Mouse (Mus musculus): ENCODE data around the gene Prss57. TPM values are rescaled to one million over a fixed set of nuclear protein-coding genes. Genes with fewer than 3 reads are reported as not detected.

Gene Prss57
- total RNA-seq, 2 experiments from 2014 or later, result not detected

DNA sequence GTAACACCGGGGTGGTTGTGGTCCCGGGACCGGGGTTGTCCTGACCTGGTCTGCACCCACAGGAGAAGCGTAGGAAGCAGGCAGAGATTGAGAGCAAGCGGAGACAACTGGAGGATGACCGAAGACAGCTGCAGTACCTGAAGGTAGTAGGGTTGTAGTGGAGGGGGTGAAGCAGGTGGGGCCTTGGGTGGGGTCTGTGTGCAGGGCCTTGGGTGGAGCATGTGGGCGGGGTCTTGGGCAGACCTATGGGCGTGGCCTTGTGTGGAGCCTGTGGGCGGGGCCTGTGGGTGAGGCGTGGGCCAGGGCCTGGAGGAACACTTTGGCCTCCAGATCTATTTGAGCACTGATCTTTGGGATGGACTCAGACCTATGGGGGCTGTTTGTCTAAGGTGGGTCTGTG is 16.2 kb upstream of the Prss57 start:
- DNase-seq, result no peak

DNA sequence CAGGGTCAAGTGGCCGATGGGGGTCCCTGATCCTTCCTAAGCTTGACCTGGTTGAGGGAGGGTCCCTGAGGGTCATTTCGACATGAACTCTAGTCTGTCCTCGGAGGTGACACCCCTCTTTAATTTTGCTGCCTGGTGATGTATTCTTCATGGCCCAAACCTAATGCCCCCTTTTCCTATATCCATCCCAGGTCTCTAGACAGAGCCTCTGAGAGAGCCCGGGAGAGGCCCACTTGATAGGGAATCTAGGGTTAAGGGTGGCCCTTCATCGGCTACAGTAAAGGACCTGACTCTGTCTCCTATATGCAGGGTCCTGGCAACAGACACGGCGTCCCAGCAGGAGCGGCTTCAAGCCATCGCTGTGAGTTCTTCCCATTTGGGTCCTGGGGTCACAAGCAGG is 15.6 kb upstream of the Prss57 start:
- DNase-seq, result no peak

DNA sequence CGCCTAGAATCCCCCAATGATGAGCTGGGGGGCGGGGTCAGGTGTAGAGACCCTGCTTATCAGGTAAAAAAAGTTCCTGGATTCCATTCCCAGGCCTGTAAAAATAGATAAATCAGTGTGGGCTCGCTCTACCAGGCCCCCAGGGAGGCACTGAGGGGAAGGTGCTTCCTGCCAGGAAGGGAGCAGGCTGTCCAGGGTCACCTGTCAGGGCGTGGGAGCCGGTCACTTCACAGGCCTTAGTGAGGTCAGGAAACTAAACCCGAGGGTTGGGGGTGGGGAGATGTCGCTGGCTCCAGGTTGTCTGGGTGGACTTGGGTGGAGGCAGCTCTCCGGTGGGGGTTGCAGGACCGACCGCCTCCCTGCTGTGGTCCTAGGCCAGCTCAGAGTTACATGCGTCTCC is 14.9 kb upstream of the Prss57 start:
- peak; percentile 49 for DNase-seq

DNA sequence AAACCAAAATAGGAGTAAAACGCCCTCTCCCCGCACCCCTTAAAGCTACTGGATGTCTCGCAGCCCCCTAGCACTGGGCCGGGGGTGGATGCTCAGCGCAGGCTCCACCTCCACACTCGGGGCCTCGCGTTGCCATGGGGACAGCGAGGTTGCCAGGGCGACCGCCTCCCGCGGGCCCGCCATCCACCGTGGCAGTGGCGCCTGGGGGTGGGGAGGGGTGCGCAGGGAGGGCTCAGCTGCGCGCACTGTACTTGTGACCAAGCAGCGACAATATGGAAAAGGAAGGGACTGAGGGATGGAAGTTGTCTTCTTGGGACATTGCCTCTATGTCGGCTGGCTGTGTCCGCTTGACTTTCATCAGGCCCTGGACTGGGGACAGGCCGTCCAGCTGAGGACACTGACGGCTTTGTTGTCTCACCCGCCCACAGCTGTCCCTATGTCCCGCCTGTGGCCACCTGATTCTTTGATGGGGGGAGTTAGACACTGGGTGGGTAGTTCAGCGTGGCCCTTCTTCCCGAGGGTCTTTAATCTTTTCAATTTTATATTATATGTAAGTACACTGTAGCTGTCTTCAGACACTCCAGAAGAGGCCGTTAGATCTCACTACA is 13.1 kb upstream of the Prss57 start:
- no peak for DNase-seq

DNA sequence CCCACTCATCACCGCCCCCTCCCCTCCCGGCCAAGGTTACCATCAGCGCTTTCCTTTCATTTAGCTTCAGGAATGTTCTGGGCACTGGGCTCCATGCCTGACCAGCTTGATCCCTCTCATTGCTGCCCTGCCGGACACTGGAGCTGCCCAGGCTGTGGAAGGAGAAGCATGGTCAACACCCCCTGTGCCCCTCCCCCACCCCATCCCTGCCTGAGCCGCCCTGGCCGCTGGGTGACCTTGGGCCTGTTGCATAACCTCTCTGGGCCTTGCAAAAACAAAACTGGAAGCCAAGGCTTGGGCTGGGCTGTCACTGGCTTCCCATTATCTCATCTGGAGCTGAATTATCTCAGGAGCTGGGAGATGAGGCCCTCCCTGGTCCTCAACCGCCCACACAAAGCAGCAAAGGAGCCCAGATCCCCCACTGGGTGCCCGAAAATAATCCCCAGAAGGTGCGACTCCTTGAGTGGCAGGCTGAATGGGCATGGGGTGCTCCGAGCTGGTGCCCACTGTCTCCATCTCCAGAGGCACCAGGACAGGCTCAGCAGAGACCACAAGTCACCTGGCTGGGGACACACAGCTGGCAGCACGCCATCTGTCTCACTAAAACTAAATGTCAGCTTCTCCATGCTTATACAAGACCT is 11.7 kb upstream of the Prss57 start:
- peak; percentile 76 for DNase-seq

DNA sequence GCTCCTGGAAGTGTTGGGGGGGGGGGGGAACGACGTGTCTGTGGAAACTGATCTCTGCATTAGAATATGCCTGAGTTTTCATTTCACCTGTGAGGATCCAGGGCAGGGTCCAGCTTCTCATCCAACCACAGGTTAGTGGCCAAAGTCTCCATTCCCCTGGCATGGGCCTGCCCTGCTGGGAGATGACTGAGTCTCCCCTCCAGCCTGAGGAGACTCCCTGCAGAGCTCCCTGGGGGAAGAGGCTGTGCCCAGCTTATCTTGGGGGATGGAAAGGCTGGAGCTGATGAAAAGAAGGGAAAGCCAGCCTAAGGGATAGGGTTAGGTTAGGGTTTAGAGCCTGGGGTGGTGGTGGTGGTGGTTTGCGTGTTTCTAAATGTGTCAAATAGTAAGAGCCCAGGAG is 11.1 kb upstream of the Prss57 start:
- no peak for DNase-seq

DNA sequence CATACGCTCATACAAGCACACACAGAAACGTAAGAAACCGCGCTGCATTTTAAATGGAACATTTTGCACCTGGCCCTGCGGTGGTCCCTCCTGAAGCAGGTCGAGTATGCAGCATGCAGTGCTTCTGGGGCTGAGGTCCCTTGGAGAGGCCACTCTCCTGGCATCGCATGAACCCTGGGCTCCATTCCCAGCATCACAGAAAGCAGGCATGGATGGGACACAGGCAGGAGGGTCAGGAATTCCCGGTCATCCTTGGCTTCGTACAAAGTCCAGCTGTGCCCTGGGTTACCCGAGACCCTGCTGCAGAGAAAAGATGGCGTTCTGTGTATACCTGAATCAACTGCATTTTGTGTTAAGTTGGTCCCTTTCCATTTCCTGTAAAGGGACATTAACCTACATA is 9.7 kb upstream of the Prss57 start:
- DNase-seq, result no peak

DNA sequence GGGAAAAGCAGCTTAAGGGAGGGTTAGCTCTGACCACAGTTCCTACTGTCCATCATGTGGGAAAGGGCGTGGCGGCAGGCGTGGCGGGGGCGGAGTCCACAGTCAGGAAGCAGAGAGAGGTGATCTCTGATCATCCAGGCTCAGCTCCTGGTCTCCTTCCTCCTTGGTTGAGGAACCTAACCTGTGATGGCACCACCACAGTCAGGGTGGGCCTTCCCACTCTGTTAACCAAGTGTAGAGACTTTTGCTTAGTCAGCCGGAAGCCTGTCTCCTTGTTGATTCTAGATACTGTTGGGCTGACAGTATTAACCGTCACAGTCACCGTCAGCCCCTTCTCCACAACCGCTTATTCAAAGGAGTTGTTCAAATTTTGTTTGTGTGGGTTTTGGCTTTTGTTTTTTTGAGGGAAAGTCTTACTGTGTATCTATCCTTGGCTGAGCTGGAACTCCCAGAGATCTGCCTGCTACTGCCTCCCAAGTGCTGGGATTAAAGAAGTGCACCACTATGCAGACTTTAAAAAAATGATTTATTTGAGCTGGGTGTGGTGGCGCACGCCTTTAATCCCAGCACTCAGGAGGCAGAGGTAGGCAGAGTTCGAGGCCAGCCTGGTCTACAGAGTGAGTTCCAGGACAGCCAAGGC is 7.6 kb upstream of the Prss57 start:
- DNase-seq, result no peak

DNA sequence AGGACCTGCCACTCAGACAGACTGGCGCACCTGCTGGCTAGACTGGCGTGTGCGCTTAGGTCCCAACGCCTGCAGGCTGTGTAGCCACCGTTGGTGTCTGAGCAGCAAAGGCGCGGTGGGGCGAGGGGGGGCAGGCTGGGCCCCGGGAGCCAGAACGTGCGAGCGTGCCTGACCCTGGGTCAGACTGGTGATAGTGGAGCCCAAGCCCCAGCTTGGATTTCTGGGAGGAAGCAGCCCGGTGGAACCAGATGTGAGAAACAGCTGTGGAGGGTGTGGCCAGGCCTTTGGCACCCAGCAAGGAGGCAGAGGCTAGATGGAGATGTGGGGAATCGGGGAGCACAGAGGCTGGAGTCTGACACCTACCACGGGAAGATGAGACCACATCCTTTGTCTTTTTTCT is 6.6 kb upstream of the Prss57 start:
- DNase-seq, result peak; percentile 60

DNA sequence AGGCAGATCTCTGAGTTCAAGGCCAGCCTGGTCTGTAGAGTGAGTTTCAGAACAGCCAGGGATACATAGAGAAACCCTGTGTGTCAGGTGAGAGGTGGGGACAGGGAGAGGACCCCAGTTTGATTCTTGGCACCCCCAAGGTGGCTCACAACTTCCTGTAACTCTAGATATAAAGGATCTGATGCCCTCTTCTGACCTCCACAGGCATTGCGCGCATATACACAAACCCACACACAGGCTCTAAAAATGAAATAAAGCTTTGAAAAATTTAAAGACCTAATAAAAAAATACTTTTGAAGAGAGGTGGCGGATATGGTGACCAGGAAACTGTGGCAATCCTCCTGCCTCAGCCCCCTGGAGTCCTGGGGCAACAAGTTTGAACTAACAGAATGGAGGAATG is 5.1 kb upstream of the Prss57 start:
- no peak for DNase-seq

DNA sequence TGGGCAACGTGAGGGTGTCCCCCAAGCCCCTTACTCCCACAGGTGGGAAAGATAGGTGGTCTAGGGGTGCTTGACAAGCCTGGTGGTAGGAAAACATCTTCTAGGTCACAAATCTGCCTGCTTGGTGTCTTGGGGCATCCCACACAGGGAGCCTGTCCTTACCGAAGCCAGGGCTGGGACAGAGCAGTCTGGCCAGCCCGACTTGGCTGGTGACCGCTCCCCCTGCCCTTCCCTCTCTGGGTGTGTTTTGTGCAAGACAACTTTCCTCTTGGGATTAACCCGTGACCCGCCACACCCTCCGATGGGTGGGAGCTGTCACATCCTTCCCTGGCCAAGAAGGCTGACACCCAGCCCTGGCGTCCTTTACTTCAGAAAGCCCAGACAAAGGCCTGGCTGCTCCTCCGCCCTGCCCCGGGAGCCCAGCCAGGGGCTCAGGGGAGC is 3.8 kb upstream of the Prss57 start:
- peak; percentile 91 for DNase-seq

DNA sequence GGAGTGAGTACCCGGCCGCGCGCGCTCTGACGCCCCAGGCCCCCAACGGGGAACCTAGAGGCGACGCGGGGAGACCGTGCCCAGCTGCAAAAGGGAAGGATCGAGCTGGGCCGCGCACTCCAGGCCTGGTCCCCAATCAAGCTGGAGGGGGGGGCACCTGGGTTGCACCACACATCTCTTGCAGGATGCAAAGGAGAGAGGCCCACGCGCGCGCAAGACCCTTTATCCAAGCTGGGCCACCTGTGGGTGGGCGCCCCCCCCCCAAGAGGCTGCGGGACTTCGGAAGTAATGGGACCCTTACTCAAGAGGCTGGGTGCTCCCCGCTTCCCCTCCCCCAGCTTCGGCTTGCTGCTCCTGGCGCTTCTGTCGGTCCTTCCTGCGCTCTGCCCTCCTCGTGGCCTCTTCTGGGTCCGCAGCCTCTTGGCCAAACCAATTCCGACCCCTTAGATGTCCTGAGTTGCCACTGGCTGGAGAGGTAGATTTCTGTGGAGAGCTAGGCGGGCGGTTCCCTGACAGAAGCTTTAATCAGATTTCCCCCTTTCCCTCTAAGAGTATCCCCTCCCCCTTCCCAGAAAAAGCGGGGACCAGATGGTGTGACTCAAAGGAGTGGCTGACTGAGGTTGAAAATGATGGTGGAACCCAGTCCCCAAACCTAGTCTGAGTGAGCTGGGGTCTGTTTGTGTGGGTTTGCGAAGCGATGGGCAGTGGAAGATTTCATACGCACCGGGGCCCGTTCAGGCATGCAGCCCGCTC is 3.2 kb upstream of the Prss57 start:
- no peak for DNase-seq

DNA sequence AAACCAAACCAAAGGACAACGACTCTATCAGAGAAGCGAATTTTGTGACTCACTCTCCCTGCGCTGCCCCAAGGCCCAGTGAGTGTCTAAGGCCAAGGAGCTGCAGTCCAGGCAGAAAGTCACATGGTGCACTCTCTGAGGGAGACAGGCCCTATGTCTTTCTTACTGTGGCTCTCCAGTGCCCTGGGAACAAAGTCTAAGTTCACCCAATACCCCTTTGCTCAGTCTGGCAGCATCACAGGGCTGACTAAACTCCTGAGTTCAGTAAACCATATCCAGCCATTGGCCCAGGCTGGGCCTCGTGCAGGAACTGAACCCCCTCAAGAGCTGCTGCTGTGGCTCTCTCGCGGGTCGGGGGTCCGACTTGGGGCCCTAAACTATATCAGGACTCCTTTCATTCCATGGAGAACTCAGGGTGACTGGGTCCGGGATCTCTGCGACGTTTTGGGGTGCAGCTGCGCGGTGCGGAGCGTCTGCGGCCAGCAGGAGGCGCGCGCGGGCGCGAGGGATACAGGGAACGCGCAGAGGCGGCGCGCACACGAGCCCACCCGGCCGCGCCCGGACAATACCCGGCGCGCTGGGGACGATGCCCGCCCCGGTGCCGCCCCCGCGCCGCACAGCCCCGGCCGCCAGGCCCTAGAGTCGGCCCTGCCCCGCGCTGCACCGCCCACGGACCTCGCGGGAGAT is 2.4 kb upstream of the Prss57 start, which contains the start of gene Palm:
Gene Palm, plus strand, starts transcription at position 522 of the 687 bp plus-strand sequence.
- peak; percentile 66 for DNase-seq

DNA sequence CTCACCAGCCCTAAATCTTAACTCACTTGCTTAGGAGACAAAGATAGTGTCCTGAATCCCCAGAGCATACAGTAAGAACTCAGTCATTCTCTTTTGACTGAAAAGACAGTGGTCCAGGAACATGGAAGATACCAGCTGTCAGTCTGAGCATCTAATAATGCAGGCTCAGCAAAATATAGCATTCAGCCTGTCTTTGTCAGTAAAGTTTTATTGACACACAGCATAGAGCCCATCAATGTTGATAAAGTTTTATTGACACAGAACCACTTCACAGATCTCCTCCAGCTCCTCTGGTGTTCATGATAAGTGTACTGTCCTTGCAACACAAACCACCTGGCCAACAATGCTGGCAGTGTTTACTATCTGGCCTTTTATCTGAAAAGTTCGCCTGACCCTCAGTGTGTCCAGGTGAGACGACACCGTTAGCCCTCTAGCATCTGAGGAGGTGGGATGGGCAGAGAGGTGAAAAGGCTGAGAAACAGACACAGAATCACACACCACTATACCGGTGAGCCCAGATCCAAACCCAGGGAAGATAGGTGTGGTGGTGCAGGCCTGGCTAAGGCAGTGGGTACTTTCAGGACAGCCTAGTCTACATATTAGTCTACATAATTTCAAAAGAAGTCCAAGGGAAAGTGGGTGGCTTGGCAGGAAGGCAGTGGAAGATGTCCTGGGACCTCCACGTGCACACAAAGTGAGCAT is 1.7 kb upstream of the Prss57 start:
- DNase-seq, result no peak

DNA sequence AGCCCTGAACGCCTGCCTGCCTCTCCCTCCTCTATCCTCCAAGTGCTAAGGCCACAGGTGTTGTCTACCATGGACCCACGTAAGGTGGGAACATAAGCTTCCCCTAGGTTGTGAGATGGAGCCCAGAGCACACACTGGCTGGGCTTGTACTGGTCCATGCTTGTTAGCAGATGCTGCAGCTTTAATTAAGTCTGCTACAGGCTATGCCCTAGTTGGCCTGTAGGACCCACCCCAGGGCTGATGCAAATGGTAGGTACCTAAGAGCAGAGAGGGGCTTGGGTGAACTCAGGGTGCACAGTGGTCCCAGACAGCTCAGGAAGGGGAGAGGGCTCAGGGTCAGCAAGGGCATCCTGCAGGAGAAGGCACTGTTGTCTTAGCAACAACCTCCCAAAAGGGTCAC is 1.2 kb downstream of the Prss57 start:
- DNase-seq, result no peak

DNA sequence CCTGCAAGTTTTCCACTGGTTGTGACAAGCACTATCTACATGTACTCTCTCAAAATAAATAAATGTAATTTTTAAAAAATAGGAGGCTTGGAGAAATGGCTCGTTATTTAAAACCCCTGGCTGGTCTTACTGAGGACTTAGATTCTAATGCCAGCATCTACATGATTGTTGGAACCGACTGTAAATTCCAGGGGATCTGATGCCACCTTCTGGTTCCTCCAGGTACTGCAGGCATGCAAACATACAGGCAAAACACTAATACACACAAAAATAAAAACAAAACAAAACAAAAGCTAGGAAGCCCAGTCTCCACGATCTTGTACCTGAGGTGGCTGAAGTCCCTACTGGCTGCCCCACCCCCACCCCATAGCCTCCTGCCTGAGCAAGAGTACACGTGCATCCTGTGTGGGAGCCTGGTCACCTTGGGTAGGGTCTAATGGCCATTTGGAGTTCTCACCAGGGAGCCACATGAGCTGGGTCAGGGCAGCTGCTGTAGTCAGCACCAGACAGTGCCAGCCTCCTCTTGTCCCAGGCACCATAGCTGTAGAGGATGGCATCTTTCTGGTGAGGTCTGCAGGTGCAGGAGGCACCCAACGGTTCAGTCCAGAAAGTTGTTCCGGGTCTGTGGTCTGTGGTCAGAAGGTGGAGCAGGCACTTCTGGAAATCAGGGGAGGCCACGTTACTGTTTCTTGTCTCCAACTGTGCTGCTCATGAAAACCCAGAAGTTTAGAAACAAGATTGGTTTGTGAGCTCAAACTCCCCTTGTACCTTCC is 2.2 kb downstream of the Prss57 start:
- DNase-seq, result no peak

DNA sequence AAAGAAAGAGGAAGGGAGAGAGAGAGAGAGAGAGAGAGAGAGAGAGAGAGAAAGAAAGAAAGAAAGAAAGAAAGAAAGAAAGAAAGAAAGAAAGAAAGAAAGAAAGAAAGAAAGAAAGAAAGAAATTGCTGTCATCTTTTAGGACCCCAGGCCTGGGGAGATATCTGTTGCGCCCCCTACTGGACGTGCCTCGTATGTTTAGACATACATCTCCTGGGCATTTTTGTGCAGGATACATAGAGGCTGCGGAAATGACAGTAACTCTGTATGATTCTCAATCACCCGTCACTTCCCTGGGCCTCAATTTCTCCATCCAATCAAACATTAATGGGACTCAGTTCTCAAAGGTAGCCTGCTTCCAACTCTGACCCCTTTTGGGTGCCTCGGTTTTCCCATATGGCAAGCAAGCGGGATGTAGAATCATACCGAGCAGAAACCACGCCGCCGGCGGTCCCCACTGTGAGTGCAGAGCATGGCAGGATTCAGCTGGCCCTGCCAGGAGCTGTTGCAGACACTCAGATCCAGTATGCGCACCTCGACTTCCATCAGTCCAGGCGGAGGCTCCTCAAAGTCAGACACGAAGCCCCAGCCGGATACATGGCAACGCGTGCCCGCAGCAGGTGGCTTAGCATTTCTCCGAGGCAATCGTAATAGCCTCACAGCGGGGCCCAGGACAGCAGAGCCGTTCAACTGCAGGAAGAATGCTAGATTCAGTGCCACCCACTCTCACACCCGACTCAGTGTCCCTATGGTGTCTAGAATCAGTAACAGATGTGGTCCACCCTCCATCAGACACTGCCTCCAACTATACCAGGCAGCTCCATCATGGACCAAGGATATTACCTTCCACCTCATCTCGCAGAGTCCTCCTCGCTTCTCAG is 6.6 kb downstream of the Prss57 start:
- no peak for DNase-seq

DNA sequence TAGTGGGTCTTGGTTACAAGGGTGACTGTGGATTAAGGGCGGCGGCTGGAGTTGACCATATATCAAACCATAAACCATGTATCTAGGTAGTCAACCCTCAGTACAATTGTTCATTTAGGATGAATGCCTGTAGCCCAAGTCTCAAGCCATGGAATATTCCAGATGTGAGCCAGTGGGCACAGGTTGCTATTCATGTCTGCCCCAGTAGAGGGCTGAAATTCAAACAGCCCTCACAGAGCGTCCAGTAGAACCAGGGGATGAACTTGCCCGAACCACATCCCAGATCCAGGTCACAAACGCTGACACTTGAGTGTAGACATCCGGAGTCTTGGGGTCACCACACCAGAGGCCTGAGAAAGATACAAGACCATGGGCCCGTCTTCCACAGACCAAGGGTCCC is 7.7 kb downstream of the Prss57 start:
- no peak for DNase-seq

DNA sequence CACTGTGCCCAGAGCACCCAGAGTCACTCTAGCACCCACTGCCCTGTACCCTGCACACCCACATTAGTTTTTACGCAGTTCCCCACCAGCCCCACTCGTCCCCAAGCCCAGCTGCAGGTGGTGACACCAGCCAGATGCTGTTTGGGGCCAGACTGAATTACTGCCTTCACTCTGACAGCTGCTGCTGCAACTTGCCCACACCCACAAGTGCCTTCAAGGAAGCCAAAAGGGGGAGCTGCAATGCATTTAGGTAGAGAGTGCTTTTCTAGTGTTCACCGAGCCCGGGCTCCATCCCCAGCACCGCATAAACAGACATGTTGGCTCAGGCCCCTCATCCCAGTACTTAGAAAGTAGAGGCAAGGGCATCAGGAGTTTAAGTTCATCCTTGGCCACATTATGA is 8.8 kb downstream of the Prss57 start:
- DNase-seq, result no peak

DNA sequence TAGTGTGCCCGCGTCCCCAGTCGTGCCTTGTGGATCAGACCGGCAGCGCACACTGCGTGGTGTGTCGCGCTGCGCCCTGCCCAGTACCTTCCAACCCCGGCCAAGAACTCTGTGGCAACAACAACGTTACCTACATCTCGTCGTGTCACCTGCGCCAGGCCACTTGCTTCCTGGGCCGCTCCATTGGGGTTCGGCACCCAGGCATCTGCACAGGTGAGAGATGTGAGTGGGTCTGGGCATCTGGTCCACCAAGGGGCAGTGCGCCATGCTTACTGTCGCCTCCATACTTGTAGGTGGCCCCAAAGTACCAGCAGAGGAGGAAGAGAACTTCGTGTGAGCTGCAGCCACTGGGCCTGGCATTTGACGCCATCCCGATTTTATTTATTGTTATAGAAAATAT is 9.6 kb downstream of the Prss57 start:
- no peak for DNase-seq
